Mouse (Mus musculus) embryonic fibroblast, embryonic 13.5 days (primary cell): ENCODE results near the gene Slc12a5.

Experiments
- CTCF ChIP-seq: IDR thresholded peaks from 2 replicates; pipeline ENCODE4 v1.5.1; 2011; ENCODE audit warnings: mild to moderate bottlenecking, control low read depth, low read length, moderate library complexity, borderline replicate concordance; ENCODE audit not compliant: insufficient read depth
- POLR2A ChIP-seq: IDR thresholded peaks from 2 replicates; pipeline ENCODE4 v1.6.1; 2011; ENCODE audit warnings: low read depth, mild to moderate bottlenecking, control low read depth, low read length, moderate library complexity

DNA sequence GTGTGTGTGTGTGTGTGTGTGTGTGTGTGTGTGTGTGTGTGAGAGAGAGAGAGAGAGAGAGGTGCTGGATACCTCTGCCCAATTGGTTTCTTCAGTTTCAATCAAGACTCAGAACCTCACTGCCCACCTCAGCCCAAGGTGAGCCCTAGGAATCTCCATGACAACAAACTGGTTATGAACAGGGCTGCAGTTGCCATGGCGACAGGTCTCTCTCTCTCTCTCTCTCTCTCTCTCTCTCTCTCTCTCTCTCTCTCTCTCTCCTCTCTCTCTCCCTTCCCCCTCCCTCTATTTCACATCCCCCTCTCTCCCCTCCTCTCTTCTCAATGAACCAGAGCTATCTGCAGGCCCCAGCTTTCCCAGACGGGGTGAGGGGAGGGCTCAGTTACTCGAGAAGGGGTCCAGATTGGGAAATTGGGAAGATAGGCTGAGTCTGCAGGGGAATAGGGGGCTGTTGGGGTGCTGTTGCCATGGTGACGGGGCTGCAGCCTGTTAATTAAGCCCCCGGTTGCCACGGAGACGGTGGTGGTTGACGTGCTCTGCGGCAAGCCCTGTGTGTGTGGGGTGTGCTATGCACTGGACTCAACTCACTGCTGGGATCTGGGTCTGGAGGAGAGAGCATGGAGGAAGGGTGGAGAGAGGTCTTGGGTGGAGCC is 3.8 kb downstream of the Slc12a5 start:
- TF ChIP-seq POLR2A: no peak
- TF ChIP-seq CTCF: no peak
